Mouse (Mus musculus) forebrain, embryonic 15.5 days (tissue): Measurements from ENCODE around the gene Ift80. TPM values are rescaled to one million over a fixed set of nuclear protein-coding genes. Genes with fewer than 3 reads are reported as not detected.

Source experiments
- microRNA counts: library from miRNA; unstranded; fragments of <30 nt; microRNA quantifications from one replicate; lab custom pipeline; 2016
- microRNA-seq: library from miRNA; unstranded; fragments of <30 nt; microRNA quantifications from one replicate; pipeline ENCODE4, GENCODE M21; 2016
- polyA plus RNA-seq: library from polyadenylated mRNA; unstranded; fragments of >200 nt; fragmentation: Nextera tagmentation; extraction: Ambion mirVana; gene quantifications from 2 replicates; pipeline ENCODE4 v1.2.1, GENCODE M21; 2015

Ift80 gene
- polyA plus RNA-seq, 1 experiment from 2014 or later, result 10.9 TPM

MicroRNA genes within 50 kb of the gene (microRNA counts, 519-probe panel; counts per million panel counts)
- 4,483 counts per million, percentile 95 among the panel's probes with 10 or more counts for microRNA mmu-miR-15b (lab: Ali Mortazavi, UCI)

Small RNA genes lying within 50 kb of the gene (microRNA-seq; reads per million reads assigned to microRNA genes)
- gene Mir15b (1,201 reads per million, percentile 80 among the genes with 10 or more reads in this experiment), gene Mir16-2 (981 reads per million, percentile 79 among the genes with 10 or more reads in this experiment)

Other genes starting within 250 kb of the Ift80 start
- 3.5 and 3.7 TPM in 2 replicates for gene 1110032F04Rik, start 135.0 kb downstream of the Ift80 start, polyA plus RNA-seq
- gene Smc4, start 168 bp upstream of the Ift80 start, polyA plus RNA-seq, result 102 and 106 TPM in 2 replicates
- gene Trim59, start 40.2 kb upstream of the Ift80 start, polyA plus RNA-seq, result 85.1 and 85.4 TPM in 2 replicates
- 41.9 and 42.9 TPM in 2 replicates for gene Kpna4, start 122.5 kb upstream of the Ift80 start, polyA plus RNA-seq
- gene Arl14, start 217.8 kb upstream of the Ift80 start, polyA plus RNA-seq, result not detected in 2 replicates